Mouse (Mus musculus) C2C12 (cell line): ENCODE measurements around the gene Gm37419.

ENCODE experiments used
- CEBPB ChIP-seq: IDR thresholded peaks from one replicate; pipeline ENCODE4 v1.6.1; 2011; ENCODE audit warnings: low read depth, mild to moderate bottlenecking, control low read depth, moderate library complexity
- CTCF ChIP-seq: IDR thresholded peaks from one replicate; pipeline ENCODE4 v1.5.1; 2011; ENCODE audit not compliant: control insufficient read depth, insufficient read depth, insufficient read length
- MAX ChIP-seq: IDR thresholded peaks from one replicate; pipeline ENCODE4 v1.6.1; 2011; ENCODE audit warnings: mild to moderate bottlenecking, control low read depth
- MYOD1 ChIP-seq: IDR thresholded peaks from one replicate; pipeline ENCODE4 v1.6.1; 2011; ENCODE audit warnings: low read depth; ENCODE audit not compliant: control insufficient read depth, insufficient read length
- USF1 ChIP-seq: IDR thresholded peaks from one replicate; pipeline ENCODE4 v1.6.1; 2011; ENCODE audit warnings: low read depth, mild to moderate bottlenecking, control low read depth, moderate library complexity

GRCm38 (mm10) chr16:23979446-23979845 lies 8.8 kb upstream of the Gm37419 start:
- TF ChIP-seq USF1 (no peak), CTCF (no peak), CEBPB (no peak), MAX (no peak), MYOD1 (no peak)
